Mouse (Mus musculus): ENCODE measurements around the gene Specc1. TPM values are rescaled to one million over a fixed set of nuclear protein-coding genes. Genes with fewer than 3 reads are reported as not detected.
A peak's percentile ranks its signal among the peaks of the same experiment; 100 is the strongest.

Gene Specc1
- total and polyA plus RNA-seq, 2 experiments from 2014 or later, result 12.8 to 25.0 TPM

- H3K9ac ChIP-seq (replicated peaks; ENCODE audit: low read length, poor library complexity, severe bottlenecking), result no peak overlapping the region
- no peaks in the 10 kb centered on the region for H3K27me3 ChIP-seq (ENCODE audit: insufficient read depth, low read length)
- DNase-seq (ENCODE audit: low spot score) (no peak), ATAC-seq (ENCODE audit: low FRiP score) (no peak)
- WGBS, result 92% methylated on average over 2 of the region's 2 CpGs
- TF ChIP-seq CTCF (IDR thresholded peaks at IDR 0.05), result no peak
- H3K27ac ChIP-seq (ENCODE audit: low read depth, low read length), result no peak overlapping the region
- H3K36me3 ChIP-seq (ENCODE audit: insufficient read depth, low read length), result no peaks in the 10 kb centered on the region
- no peaks in the 10 kb centered on the region for H3K4me1 ChIP-seq (ENCODE audit: insufficient read depth, low read length)
- no peak overlapping the region for H3K4me3 ChIP-seq (ENCODE audit: low read depth, low read length)
- H3K9me3 ChIP-seq (ENCODE audit: low read length), result no peaks in the 10 kb centered on the region
- no peak overlapping the region for H3K4me2 ChIP-seq (ENCODE audit: low read depth, low read length, poor library complexity, severe bottlenecking)
These were observed 150.8 kb downstream of the Specc1 start for GRCm38 (mm10) chr11:62107272-62107836.

DNA sequence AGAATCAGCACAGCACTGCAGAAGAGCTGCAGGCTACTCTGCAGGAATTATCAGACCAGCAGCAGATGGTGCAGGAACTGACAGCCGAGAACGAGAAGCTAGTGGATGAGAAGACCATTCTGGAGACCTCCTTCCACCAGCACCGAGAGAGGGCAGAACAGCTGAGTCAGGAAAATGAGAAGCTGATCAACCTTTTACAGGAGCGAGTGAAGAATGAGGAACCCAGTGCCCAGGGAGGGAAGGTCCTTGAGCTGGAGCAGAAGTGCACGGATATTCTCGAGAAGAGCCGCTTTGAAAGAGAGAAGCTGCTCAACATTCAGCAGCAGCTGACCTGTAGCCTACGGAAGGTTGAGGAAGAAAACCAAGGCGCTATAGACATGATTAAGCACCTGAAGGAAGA, 162.0 kb downstream of the Specc1 start:
- DNase-seq (ENCODE audit: low spot score) (no peak), ATAC-seq (ENCODE audit: low FRiP score) (no peak)
- Histone ChIP-seq H3K27me3 (ENCODE audit: insufficient read depth, low read length) (no peaks in the 10 kb centered on the region), H3K9ac (replicated peaks; ENCODE audit: low read length, poor library complexity, severe bottlenecking) (no peak overlapping the region), H3K27ac (ENCODE audit: low read depth, low read length) (no peak overlapping the region), H3K9me3 (ENCODE audit: low read length) (no peaks in the 10 kb centered on the region), H3K4me1 (ENCODE audit: insufficient read depth, low read length) (no peaks in the 10 kb centered on the region), H3K4me2 (ENCODE audit: low read depth, low read length, poor library complexity, severe bottlenecking) (no peak overlapping the region), H3K4me3 (ENCODE audit: low read depth, low read length) (no peak overlapping the region), H3K36me3 (ENCODE audit: insufficient read depth, low read length) (no peaks in the 10 kb centered on the region)
- 92% methylated on average over 9 of the region's 9 CpGs for WGBS
- TF ChIP-seq CTCF (IDR thresholded peaks at IDR 0.05), result no peak

DNA sequence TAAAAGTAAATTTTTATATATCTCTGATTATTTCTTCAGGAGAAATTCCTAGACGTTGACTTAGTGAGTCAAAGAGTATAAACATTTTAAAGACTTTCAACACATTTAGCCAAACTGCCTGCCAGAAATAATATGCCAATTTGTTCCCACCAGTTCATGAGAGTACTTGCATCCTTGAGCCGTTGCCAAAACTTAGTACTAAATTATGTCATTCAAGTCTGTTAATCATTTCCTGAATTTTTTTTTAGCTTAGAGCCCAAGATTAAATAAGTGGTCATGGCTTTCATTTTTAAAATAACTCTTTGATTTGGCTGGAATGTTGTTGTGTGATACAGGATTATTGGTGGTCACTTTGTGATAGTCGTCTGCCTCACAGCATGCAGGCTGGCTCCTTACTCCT, 163.3 kb downstream of the Specc1 start:
- Histone ChIP-seq H3K36me3 (ENCODE audit: insufficient read depth, low read length) (no peaks in the 10 kb centered on the region), H3K4me2 (ENCODE audit: low read depth, low read length, poor library complexity, severe bottlenecking) (no peak overlapping the region), H3K9ac (replicated peaks; ENCODE audit: low read length, poor library complexity, severe bottlenecking) (no peak overlapping the region), H3K4me3 (ENCODE audit: low read depth, low read length) (no peak overlapping the region), H3K27me3 (ENCODE audit: insufficient read depth, low read length) (no peaks in the 10 kb centered on the region), H3K27ac (ENCODE audit: low read depth, low read length) (no peak overlapping the region), H3K9me3 (ENCODE audit: low read length) (no peaks in the 10 kb centered on the region), H3K4me1 (ENCODE audit: insufficient read depth, low read length) (no peaks in the 10 kb centered on the region)
- 61% methylated on average over 3 of the region's 3 CpGs for WGBS
- no peak for ATAC-seq (ENCODE audit: low FRiP score)
- DNase-seq (ENCODE audit: low spot score), result no peak
- TF ChIP-seq CTCF (IDR thresholded peaks at IDR 0.05), result no peak

DNA sequence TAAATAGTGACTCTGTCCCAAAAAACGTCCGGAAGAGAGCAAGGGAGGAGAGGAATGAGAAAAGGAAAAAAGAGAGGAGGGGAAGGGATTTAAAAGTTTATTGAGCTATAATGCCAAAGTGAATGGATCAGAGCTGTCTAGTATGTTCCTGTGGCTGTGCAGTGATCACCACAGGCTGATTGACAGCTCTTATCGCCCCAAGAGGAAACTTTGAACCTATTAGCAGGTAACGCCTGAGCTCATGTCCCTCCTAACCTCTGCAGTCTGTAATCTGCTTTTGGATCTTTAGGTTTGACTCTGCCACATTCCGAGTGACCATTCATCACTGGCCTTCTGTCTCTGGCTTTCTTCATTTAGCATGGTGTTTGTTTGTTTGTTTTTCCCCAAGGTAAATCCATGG, 164.8 kb downstream of the Specc1 start:
- Histone ChIP-seq H3K27ac (ENCODE audit: low read depth, low read length) (no peak overlapping the region), H3K4me1 (ENCODE audit: insufficient read depth, low read length) (no peaks in the 10 kb centered on the region), H3K36me3 (ENCODE audit: insufficient read depth, low read length) (no peaks in the 10 kb centered on the region), H3K9ac (replicated peaks; ENCODE audit: low read length, poor library complexity, severe bottlenecking) (no peak overlapping the region), H3K4me3 (ENCODE audit: low read depth, low read length) (no peak overlapping the region), H3K4me2 (ENCODE audit: low read depth, low read length, poor library complexity, severe bottlenecking) (no peak overlapping the region), H3K27me3 (ENCODE audit: insufficient read depth, low read length) (no peaks in the 10 kb centered on the region), H3K9me3 (ENCODE audit: low read length) (no peaks in the 10 kb centered on the region)
- no peak for TF ChIP-seq CTCF (IDR thresholded peaks at IDR 0.05)
- 83% methylated on average over 5 of the region's 5 CpGs for whole genome bisulfite sequencing
- no peak for ATAC-seq (ENCODE audit: low FRiP score)
- no peak for DNase-seq (ENCODE audit: low spot score)

DNA sequence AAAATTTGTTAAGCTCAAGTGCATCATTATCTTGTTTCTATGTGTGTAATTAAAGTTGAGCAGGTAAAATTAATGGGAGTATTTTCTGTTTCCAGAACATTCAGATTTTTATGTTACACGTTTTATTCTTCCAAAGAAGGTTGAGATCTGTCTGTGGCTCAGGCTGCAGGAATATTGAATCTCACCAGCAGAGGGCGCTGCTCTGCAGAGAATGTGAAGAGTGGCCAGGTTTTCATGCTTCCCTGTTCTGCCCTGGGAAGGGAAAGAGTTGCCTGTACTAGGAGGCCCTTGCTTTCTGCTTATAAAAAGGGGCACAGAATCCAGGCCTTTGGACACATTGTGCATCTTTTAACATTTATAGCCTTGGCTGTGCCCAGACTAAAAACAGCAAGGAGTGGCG, 171.1 kb downstream of the Specc1 start:
- no peak for ATAC-seq (ENCODE audit: low FRiP score)
- Histone ChIP-seq H3K27ac (ENCODE audit: low read depth, low read length) (no peak overlapping the region), H3K9ac (replicated peaks; ENCODE audit: low read length, poor library complexity, severe bottlenecking) (no peak overlapping the region), H3K4me3 (ENCODE audit: low read depth, low read length) (no peak overlapping the region), H3K27me3 (ENCODE audit: insufficient read depth, low read length) (no peaks in the 10 kb centered on the region), H3K9me3 (ENCODE audit: low read length) (no peaks in the 10 kb centered on the region), H3K36me3 (ENCODE audit: insufficient read depth, low read length) (peaks cover 3% of the 10 kb centered on the region; the same call in 1 of the 2 replicates), H3K4me1 (ENCODE audit: insufficient read depth, low read length) (no peaks in the 10 kb centered on the region), H3K4me2 (ENCODE audit: low read depth, low read length, poor library complexity, severe bottlenecking) (no peak overlapping the region)
- 36% methylated on average over 3 of the region's 3 CpGs for WGBS
- peak; percentile 87 for DNase-seq (ENCODE audit: low spot score)
- peak; percentile 97 for TF ChIP-seq CTCF (IDR thresholded peaks at IDR 0.05)

DNA sequence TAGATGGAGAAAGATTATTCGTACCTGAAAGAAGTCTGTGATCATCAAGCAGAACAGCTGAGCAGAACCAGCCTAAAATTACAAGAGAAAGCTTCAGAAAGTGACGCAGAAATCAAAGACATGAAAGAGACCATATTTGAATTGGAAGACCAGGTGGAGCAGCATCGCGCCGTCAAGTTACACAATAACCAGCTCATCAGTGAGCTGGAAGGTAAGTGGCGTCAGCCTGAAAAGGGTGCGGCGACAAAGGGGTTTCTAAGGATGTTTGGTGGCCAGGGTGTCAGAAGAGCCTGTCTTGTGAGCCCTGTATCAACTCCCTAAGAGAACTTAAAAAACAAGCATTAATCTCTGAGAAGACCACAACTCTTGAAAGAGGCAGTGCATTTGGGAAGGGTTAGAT, 171.6 kb downstream of the Specc1 start:
- H3K4me1 ChIP-seq (ENCODE audit: insufficient read depth, low read length), result no peaks in the 10 kb centered on the region
- peaks cover 3% of the 10 kb centered on the region; the same call in 1 of the 2 replicates for H3K36me3 ChIP-seq (ENCODE audit: insufficient read depth, low read length)
- H3K27me3 ChIP-seq (ENCODE audit: insufficient read depth, low read length), result no peaks in the 10 kb centered on the region
- WGBS, result 81% methylated on average over 8 of the region's 8 CpGs
- no peak for TF ChIP-seq CTCF (IDR thresholded peaks at IDR 0.05)
- H3K4me2 ChIP-seq (ENCODE audit: low read depth, low read length, poor library complexity, severe bottlenecking), result no peak overlapping the region
- no peaks in the 10 kb centered on the region for H3K9me3 ChIP-seq (ENCODE audit: low read length)
- DNase-seq (ENCODE audit: low spot score), result no peak
- H3K27ac ChIP-seq (ENCODE audit: low read depth, low read length), result no peak overlapping the region
- no peak overlapping the region for H3K9ac ChIP-seq (replicated peaks; ENCODE audit: low read length, poor library complexity, severe bottlenecking)
- H3K4me3 ChIP-seq (ENCODE audit: low read depth, low read length), result no peak overlapping the region
- no peak for ATAC-seq (ENCODE audit: low FRiP score)
